Mouse (Mus musculus): Measurements from ENCODE around the gene Myo6.
"Not testable (repeated sequence)": the region's sequence is repeated elsewhere in the genome, so short reads cannot be mapped to it uniquely, and the experiment has no call there.

Gene Myo6

GRCm38 (mm10) chr9:80296086-80296485 is 131.3 kb downstream of the Myo6 start:
- no peak for DNase-seq (ENCODE audit: low spot score in 2 of 2)

- no peak for DNase-seq (ENCODE audit: low spot score in 2 of 2)
Measured at GRCm38 (mm10) chr9:80299031-80299430, 134.2 kb downstream of the Myo6 start.

- DNase-seq (ENCODE audit: low spot score in 2 of 2): no peak
Measured at GRCm38 (mm10) chr9:80303518-80303917, 138.7 kb downstream of the Myo6 start.

GRCm38 (mm10) chr9:80306390-80306789 is 141.6 kb downstream of the Myo6 start:
- no peak for DNase-seq (ENCODE audit: low spot score in 2 of 2)

- DNase-seq (ENCODE audit: low spot score in 2 of 2): no peak
Measured at GRCm38 (mm10) chr9:80306853-80307252, 142.0 kb downstream of the Myo6 start.

- DNase-seq (ENCODE audit: low spot score in 2 of 2): no peak
Measured at GRCm38 (mm10) chr9:80307629-80308028, 142.8 kb downstream of the Myo6 start.

- DNase-seq (ENCODE audit: low spot score in 2 of 2): no peak
Measured at GRCm38 (mm10) chr9:80313610-80314009, 148.8 kb downstream of the Myo6 start.

- DNase-seq (ENCODE audit: low spot score in 2 of 2): no peak
Measured at GRCm38 (mm10) chr9:80315922-80316321, 151.1 kb downstream of the Myo6 start.

- DNase-seq (ENCODE audit: low spot score in 2 of 2): no peak
Measured at GRCm38 (mm10) chr9:80318027-80318426, 153.2 kb downstream of the Myo6 start.

GRCm38 (mm10) chr9:80321051-80321887 is 156.4 kb downstream of the Myo6 start:
- not testable (repeated sequence) for DNase-seq (ENCODE audit: low spot score in 2 of 2)

- no peak for DNase-seq (ENCODE audit: low spot score in 2 of 2)
Measured at GRCm38 (mm10) chr9:80332153-80332552, 167.3 kb downstream of the Myo6 start.

GRCm38 (mm10) chr9:80333466-80333865 is 168.6 kb downstream of the Myo6 start:
- no peak for DNase-seq (ENCODE audit: low spot score in 2 of 2)

- no peak for DNase-seq (ENCODE audit: low spot score in 2 of 2)
Measured at GRCm38 (mm10) chr9:80333998-80334605, 169.3 kb downstream of the Myo6 start.

GRCm38 (mm10) chr9:80335660-80336357 is 171.0 kb downstream of the Myo6 start:
- no peak for DNase-seq (ENCODE audit: low spot score in 2 of 2)

- DNase-seq (ENCODE audit: low spot score in 2 of 2): no peak
Measured at GRCm38 (mm10) chr9:80338026-80338425, 173.2 kb downstream of the Myo6 start.

- no peak for DNase-seq (ENCODE audit: low spot score in 2 of 2)
Measured at GRCm38 (mm10) chr9:80340927-80341326, 176.1 kb downstream of the Myo6 start.

- DNase-seq (ENCODE audit: low spot score in 2 of 2): no peak
Measured at GRCm38 (mm10) chr9:80341756-80342155, 176.9 kb downstream of the Myo6 start.

GRCm38 (mm10) chr9:80342520-80342919 is 177.7 kb downstream of the Myo6 start:
- DNase-seq (ENCODE audit: low spot score in 2 of 2): no peak

GRCm38 (mm10) chr9:80344451-80345000 is 179.7 kb downstream of the Myo6 start:
- DNase-seq (ENCODE audit: low spot score in 2 of 2): no peak

- DNase-seq (ENCODE audit: low spot score in 2 of 2): no peak
Measured at GRCm38 (mm10) chr9:80351295-80351677, 186.5 kb downstream of the Myo6 start.

- no peak for DNase-seq (ENCODE audit: low spot score in 2 of 2)
Measured at GRCm38 (mm10) chr9:80351678-80352331, 187.0 kb downstream of the Myo6 start.

- no peak for DNase-seq (ENCODE audit: low spot score in 2 of 2)
Measured at GRCm38 (mm10) chr9:80360063-80360462, 195.2 kb downstream of the Myo6 start.

Data from heart, adult 9 months (tissue).